Mouse (Mus musculus) stomach, adult 2 months (tissue): ENCODE results near the gene Prr15l. TPM values are rescaled to one million over a fixed set of nuclear protein-coding genes. Genes with fewer than 3 reads are reported as not detected.

Source experiments
- polyA plus RNA-seq: library from polyadenylated mRNA; depleted of rRNA; stranded (reverse); fragments of >200 nt; gene quantifications from 2 replicates; pipeline ENCODE4 v1.2.3, GENCODE M21; 2012; rRNA removed

Gene Prr15l
- 77.1 and 108 TPM in 2 replicates for polyA plus RNA-seq

GRCm38 (mm10) chr11:96928088-96928487 lies at the start of gene Prr15l:
Prr15l (plus strand) TSS chr11:96928104.

DNA sequence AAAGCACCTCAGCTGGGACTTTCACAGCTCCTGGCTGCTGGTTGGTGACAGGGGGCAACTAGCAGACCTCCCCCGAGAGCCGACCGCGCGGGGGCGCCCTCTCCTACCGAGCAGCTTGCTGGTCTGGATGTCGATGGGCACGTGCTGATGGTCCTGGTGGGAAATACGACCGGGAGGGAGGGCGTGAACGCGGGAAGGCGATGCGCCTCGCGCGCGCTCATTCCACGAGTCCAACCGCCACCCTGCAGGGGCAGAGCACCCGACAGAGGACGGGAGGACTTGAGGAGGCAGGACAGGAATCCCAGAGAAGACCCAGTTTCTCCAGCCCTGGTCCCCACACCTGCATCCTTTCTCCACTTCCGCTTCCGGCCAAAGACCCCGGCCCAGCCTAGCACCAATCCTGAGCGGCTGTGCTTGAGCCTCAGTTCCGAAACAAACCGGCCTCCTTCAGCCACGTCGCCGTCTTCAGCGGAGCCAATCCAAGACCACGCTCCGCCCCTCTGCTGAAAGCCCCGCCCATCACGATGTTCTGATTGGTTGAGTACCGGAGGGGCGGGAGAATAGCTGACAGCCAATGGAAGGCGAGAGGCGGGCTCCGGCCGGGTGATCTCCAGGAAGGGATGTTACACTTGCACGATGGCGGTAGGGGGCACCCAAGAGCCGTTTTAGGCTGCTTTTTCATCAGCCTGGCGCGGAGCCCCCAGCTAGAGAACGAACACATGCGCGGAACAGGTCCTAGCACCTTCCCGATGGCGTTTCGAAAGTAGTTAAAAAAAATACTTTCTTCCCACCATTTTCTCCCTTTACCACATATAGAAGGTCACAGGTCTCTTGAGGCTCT lies 11.6 kb upstream of the Prr15l start, which contains the start of gene Cdk5rap3:
Gene Cdk5rap3 (minus strand): TSS at position 453 of the 841 bp plus-strand sequence.

DNA sequence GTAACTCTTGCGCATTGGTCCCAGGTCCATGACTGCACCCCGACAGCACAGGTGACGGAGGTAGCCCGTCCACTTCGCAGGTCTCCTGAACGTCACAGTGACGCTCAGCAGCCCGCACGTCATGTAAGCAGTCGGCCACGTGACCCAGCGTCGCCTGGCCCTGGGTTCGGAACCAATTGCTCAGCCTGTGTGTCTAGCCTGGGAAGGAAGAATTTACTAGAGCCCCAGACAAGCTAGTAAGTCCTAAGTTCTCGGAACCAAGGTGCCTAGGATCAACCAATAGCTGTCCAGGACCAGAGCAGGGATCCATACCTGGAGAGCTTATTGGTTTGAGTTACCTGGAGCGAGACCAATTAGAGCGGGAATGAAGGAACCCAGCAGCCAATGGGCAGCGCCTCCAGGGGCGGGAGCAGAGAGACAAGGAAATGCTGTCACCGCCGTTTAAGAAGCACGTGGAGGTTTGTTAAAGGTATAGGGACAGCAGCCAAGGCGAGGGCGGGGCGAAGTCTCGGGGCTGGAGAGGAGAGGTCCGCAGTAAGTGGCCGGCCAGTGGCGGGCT lies 15.9 kb downstream of the Prr15l start, which contains the start of gene Pnpo:
Gene Pnpo (minus strand): TSS at position 241 of the 559 bp plus-strand sequence.

DNA sequence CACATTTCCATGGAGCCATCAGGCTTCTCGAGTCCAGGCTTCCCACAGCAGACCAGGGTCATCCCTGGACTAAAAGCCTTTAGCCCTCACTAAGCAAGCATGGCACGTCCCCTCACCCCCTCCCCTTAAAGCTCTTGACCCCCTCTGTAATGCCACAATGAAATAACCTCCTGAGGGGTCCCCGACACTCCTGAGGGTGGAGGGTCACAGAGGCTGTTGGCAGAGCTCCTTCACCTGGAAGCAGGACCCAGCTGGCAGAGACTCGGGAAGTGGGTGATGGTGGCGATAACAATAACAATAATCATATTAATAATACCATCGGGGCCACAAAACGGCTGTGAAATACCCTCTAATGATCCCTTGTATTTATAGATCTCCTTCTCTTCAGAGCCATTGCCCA lies 55.0 kb downstream of the Prr15l start, which contains the start of gene Sp2:
Gene Sp2 (minus strand): TSS at position 101 of the 400 bp plus-strand sequence.

Other genes with a start within 250 kb of the Prr15l start
- 8.8 and 10.0 TPM in 2 replicates for gene Snx11, start 150.5 kb upstream of the Prr15l start, polyA plus RNA-seq
- gene Cbx1, start 139.0 kb upstream of the Prr15l start, polyA plus RNA-seq = 10.7 and 12.5 TPM in 2 replicates
- 64.6 and 77.2 TPM in 2 replicates for gene Nfe2l1, start 98.1 kb upstream of the Prr15l start, polyA plus RNA-seq
- 25.8 and 26.9 TPM in 2 replicates for gene Copz2, start 78.2 kb upstream of the Prr15l start, polyA plus RNA-seq
- 18.0 and 21.3 TPM in 2 replicates for gene Cdk5rap3, start 11.6 kb upstream of the Prr15l start, polyA plus RNA-seq
- 21.5 and 27.7 TPM in 2 replicates for gene Pnpo, start 15.9 kb downstream of the Prr15l start, polyA plus RNA-seq
- 7.1 and 8.2 TPM in 2 replicates for gene Sp2, start 54.9 kb downstream of the Prr15l start, polyA plus RNA-seq
- gene Sp6, start 85.3 kb downstream of the Prr15l start, polyA plus RNA-seq = 6.1 and 13.7 TPM in 2 replicates
- gene Scrn2, start 101.8 kb downstream of the Prr15l start, polyA plus RNA-seq = 8.8 and 9.4 TPM in 2 replicates
- 0.05 and 0.15 TPM in 2 replicates for gene Lrrc46, start 113.3 kb downstream of the Prr15l start, polyA plus RNA-seq
- gene Mrpl10, start 113.5 kb downstream of the Prr15l start, polyA plus RNA-seq = 50.6 and 76.1 TPM in 2 replicates
- gene Osbpl7, start 122.5 kb downstream of the Prr15l start, polyA plus RNA-seq = 9.0 and 10.4 TPM in 2 replicates
- gene Tbx21, start 187.2 kb downstream of the Prr15l start, polyA plus RNA-seq = 0.10 and 0.19 TPM in 2 replicates
- 7.1 and 11.6 TPM in 2 replicates for gene Tbkbp1, start 223.4 kb downstream of the Prr15l start, polyA plus RNA-seq